Mouse (Mus musculus) c-Kit-positive CD71-positive TER-119-negative erythroid progenitor cells, embryonic 14.5 days (primary cell): Measurements from ENCODE around the gene Rplp1.

Experiments used
- DNase-seq: peaks from one replicate; pipeline ENCODE4 v3.0.0-alpha.2; 2013; ENCODE audit warnings: low read depth

Gene Rplp1

GRCm38 (mm10) chr9:61877373-61878112 is 36.8 kb downstream of the Rplp1 start:
- no peak for DNase-seq

DNA sequence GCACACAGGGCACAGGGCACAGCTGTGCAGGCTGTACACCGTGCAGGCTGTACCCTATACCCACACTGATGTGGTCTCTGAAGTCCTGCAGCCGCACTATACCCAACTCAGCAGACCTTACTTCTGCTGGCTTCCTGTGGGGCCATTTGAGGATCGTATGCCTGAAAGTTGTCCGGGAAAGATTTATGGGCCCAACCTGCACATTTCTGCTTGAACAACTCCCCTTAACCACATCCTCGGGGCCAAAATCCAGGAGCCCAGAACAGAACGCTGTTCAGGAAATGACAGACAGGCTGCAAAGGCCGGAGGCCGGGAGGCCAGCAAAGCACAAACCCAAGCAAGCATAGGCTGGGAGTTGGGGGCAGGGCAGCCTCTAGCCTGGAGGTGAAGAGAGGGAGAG is 41.0 kb downstream of the Rplp1 start:
- no peak for DNase-seq

GRCm38 (mm10) chr9:61872246-61872941 is 41.9 kb downstream of the Rplp1 start:
- DNase-seq, result no peak

- no peak for DNase-seq
Measured at GRCm38 (mm10) chr9:61871839-61872238, 42.5 kb downstream of the Rplp1 start.

- DNase-seq, result no peak
Measured at GRCm38 (mm10) chr9:61867659-61868058, 46.7 kb downstream of the Rplp1 start.
